Mouse (Mus musculus) liver, adult 2 months (tissue): ENCODE results near the gene Dntt.

ENCODE experiments used
- CTCF ChIP-seq: fragments of 200-500 bp; IDR thresholded peaks from 2 replicates; pipeline ENCODE4 v1.5.1; 2011; ENCODE audit warnings: low read depth, low read length, control low read depth
- POLR2A ChIP-seq: fragments of 200-500 bp; IDR thresholded peaks from 2 replicates; pipeline ENCODE4 v1.6.1; 2011; ENCODE audit warnings: low read length, control low read depth; ENCODE audit not compliant: insufficient read depth; ENCODE audit errors: extremely low read depth

DNA sequence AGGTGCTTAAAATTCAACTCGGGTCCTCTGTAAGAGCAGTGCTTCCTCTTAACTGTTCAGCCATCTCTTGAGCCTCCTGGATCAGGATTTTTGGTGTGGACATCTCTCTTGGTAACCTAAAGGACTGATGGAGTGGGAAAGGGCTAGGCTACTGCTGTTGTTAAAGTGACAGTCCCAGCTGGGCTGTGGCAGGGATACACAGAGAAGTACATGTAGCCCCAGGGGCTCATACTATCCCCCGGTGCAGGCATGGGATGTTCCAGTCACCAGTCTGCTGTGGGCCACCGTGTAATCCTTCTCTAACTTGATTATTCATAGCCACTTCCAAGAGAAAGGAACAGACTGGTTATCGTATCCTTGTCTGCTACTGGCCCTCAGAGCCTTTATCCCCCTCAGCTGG is 68.0 kb downstream of the Dntt start:
- TF ChIP-seq CTCF (no peak), POLR2A (no peak)
